Mouse (Mus musculus) forebrain, postnatal 0 days (tissue): ENCODE measurements around the gene Crlf2. TPM values are rescaled to one million over a fixed set of nuclear protein-coding genes. Genes with fewer than 3 reads are reported as not detected.

ENCODE experiments used
- ATAC-seq: fragments of 200-750 bp; cut with Nextera tagmentation; 2 replicates; pipeline ENCODE4 v1.8.0; 2017; ENCODE audit warnings: mild to moderate bottlenecking, moderate library complexity
- DNase-seq: peaks from one replicate; pipeline ENCODE4 v3.0.0-alpha.2; 2015
- H3K27ac ChIP-seq: fragments of 300-500 bp; sonication (generic); 2 replicates; pipeline ENCODE4 v1.5.1; 2014; ENCODE audit warnings: low read depth, mild to moderate bottlenecking, antibody characterized with exemption, low read length, moderate library complexity, mixed read lengths
- H3K27me3 ChIP-seq: fragments of 300-500 bp; sonication (generic); 2 replicates; pipeline ENCODE4 v1.6.1; 2014; ENCODE audit warnings: mild to moderate bottlenecking, low read length, mixed read lengths; ENCODE audit not compliant: insufficient read depth
- H3K36me3 ChIP-seq: fragments of 300-500 bp; sonication (generic); 2 replicates; pipeline ENCODE4 v1.6.1; 2014; ENCODE audit warnings: mild to moderate bottlenecking, moderate library complexity; ENCODE audit not compliant: insufficient read depth
- H3K4me1 ChIP-seq: fragments of 300-500 bp; sonication (generic); 2 replicates; pipeline ENCODE4 v1.6.1; 2014; ENCODE audit warnings: antibody characterized with exemption; ENCODE audit not compliant: insufficient read depth
- H3K4me2 ChIP-seq: fragments of 300-500 bp; sonication (generic); 2 replicates; pipeline ENCODE4 v1.6.1; 2014; ENCODE audit warnings: low read depth, mild to moderate bottlenecking, moderate library complexity
- H3K4me3 ChIP-seq: fragments of 300-500 bp; sonication (generic); 2 replicates; pipeline ENCODE4 v1.5.1; 2014; ENCODE audit warnings: low read depth, low read length, mixed read lengths
- H3K9ac ChIP-seq: fragments of 300-500 bp; sonication (generic); 2 replicates; pipeline ENCODE4 v1.6.1; 2014; ENCODE audit warnings: mild to moderate bottlenecking
- H3K9me3 ChIP-seq: fragments of 300-500 bp; sonication (generic); 2 replicates; pipeline ENCODE4 v1.6.1; 2016; ENCODE audit warnings: low read length
- CTCF ChIP-seq: sonication (generic); IDR thresholded peaks from 2 replicates; pipeline ENCODE4 v1.5.1; 2016; ENCODE audit warnings: antibody characterized with exemption, control low read depth, low read depth
- WGBS: fragments of 180-500 bp; shearing (Covaris S2); extraction: QIAGEN DNeasy Blood & Tissue Kit; methylation state at CpG from one replicate; pipeline ENCODE4 v1.1.7; 2014; 5-methylcytosine and 5-hydroxymethylcytosine counted together
- polyA plus RNA-seq: library from polyadenylated mRNA; unstranded; fragments of >200 nt; fragmentation: Nextera tagmentation; extraction: Ambion mirVana; gene quantifications from 2 replicates; pipeline ENCODE4 v1.2.1, GENCODE M21; 2015
- total RNA-seq: library from RNA; depleted of rRNA; stranded (reverse); fragments of >200 nt; gene quantifications from 2 replicates; pipeline ENCODE4 v1.2.3, GENCODE M21; 2014

The Crlf2 gene
- total and polyA plus RNA-seq, 2 experiments from 2014 or later, result 19.9 to 23.8 TPM

DNA sequence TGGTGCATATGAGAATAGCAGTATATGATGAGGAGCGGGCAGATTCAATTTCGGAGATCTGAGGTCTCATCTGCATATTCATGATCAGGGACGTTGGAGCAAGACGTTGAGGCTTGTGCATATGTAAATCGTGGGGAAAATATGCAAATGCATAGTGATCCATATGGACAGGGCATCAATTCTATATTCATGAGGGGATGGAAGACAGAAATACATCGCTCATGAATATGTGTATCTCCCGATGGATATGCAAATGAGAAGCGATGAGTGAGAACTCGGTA lies 730 bp downstream of the Crlf2 start:
- Histone ChIP-seq H3K4me2 (peak overlapping the region; percentile 51), H3K36me3 (no peaks in the 10 kb centered on the region; the same call in 1 of the 2 replicates), H3K4me1 (no peaks in the 10 kb centered on the region), H3K27ac (peak overlapping the region; percentile 97), H3K9me3 (peaks cover 13% of the 10 kb centered on the region), H3K27me3 (no peaks in the 10 kb centered on the region), H3K9ac (peak overlapping the region; percentile 74), H3K4me3 (peak overlapping the region; percentile 60)
- no peak for TF ChIP-seq CTCF
- under 1% methylated on average over 9 of the region's 9 CpGs for WGBS
- DNase-seq, result no peak
- peak; percentile 44; the same call in 1 of the 2 replicates for ATAC-seq

- Histone ChIP-seq H3K4me3 (peak overlapping the region; percentile 60), H3K36me3 (no peaks in the 10 kb centered on the region; the same call in 1 of the 2 replicates), H3K4me2 (peak overlapping the region; percentile 51), H3K9me3 (peaks cover 13% of the 10 kb centered on the region), H3K27ac (peak overlapping the region; percentile 97), H3K27me3 (no peaks in the 10 kb centered on the region), H3K9ac (peak overlapping the region; percentile 74), H3K4me1 (no peaks in the 10 kb centered on the region)
- peak; percentile 98 for DNase-seq
- 1% methylated on average over 35 of the region's 35 CpGs for WGBS
- 0 out of 2 replicates have a peak, but pooled peaks have one; percentile 4 for TF ChIP-seq CTCF
- ATAC-seq, result peak; percentile 73
Observed at GRCm38 (mm10) chr5:109557321-109558122, 1.3 kb downstream of the Crlf2 start.

DNA sequence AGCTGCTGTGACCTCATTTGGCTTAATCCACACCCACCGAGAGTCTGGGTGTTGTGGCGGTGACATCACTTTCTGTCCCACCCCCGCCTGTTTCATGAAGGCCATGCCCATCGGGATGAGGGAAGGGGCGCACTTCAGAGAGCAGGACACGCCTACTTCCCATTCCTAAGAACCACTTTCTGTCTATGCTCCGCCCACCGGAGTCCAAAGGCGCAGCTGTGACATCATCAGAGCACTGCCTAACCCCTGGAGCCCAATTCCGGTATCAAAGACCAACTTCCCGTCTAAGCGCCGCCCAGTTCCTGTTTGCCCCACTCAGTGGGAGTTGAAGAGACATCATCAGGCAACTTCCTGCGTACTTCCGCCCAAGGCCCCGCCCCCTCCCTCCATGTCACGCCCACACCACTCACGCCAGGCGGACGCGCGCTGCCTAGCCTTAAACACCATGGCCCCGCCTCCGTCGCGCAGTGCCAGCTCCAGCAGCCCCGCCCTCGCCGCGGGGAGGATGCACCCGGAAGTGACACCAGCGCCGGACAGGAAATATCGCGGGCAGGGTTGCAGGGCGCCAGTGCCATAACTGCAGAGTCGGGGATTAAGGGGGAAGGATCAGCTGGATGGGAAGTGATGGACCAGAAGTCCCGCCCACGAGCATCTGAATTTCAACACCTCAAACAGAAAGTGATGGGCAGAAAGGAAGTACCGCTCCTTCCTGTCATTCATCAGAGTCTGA lies 2.0 kb downstream of the Crlf2 start:
- 12% methylated on average over 40 of the region's 40 CpGs for WGBS
- Histone ChIP-seq H3K27me3 (no peaks in the 10 kb centered on the region), H3K4me3 (peak overlapping the region; percentile 60), H3K9me3 (peaks cover 13% of the 10 kb centered on the region), H3K4me1 (no peaks in the 10 kb centered on the region), H3K36me3 (no peaks in the 10 kb centered on the region; the same call in 1 of the 2 replicates), H3K27ac (peak overlapping the region; percentile 97), H3K9ac (peak overlapping the region; percentile 37), H3K4me2 (peak overlapping the region; percentile 51)
- peak; percentile 57 for ATAC-seq
- no peak for TF ChIP-seq CTCF
- DNase-seq, result peak; percentile 97

GRCm38 (mm10) chr5:109555676-109556571 lies 2.9 kb downstream of the Crlf2 start:
- Histone ChIP-seq H3K27me3 (no peaks in the 10 kb centered on the region), H3K4me1 (no peaks in the 10 kb centered on the region), H3K4me3 (peak overlapping the region; percentile 60), H3K27ac (peak overlapping the region; percentile 97), H3K9ac (no peak overlapping the region), H3K4me2 (peak overlapping the region; percentile 51), H3K36me3 (no peaks in the 10 kb centered on the region; the same call in 1 of the 2 replicates), H3K9me3 (peaks cover 17% of the 10 kb centered on the region)
- no peak for DNase-seq
- ATAC-seq, result no peak
- WGBS, result 83% methylated on average over 54 of the region's 54 CpGs
- TF ChIP-seq CTCF, result no peak

DNA sequence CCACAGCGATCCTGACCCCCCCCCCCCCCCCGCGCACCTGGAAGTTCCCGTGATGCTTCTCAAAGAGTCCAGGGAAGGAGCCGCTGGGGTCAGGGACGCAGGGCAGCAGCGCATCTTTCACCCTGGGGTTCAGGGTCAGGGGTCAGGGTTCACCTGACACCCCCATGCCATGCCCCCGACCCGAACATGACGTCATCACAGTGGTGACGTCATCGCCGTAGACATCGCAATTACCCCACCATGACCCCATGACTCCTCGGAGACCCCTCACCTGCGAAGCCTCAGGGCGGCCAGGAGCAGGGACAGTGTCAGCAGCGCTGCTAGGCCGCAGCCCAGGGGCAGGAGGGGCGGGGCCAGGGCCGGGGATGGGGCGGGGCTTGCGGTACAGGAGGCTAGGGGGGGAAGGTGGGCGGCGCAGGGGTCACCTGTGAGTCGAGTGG lies 3.5 kb downstream of the Crlf2 start:
- H3K9me3 ChIP-seq, result peaks cover 17% of the 10 kb centered on the region
- no peaks in the 10 kb centered on the region for H3K4me1 ChIP-seq
- H3K27ac ChIP-seq, result no peak overlapping the region
- no peak for ATAC-seq
- no peaks in the 10 kb centered on the region; the same call in 1 of the 2 replicates for H3K36me3 ChIP-seq
- DNase-seq, result no peak
- H3K4me2 ChIP-seq, result no peak overlapping the region
- 89% methylated on average over 23 of the region's 26 CpGs for WGBS
- TF ChIP-seq CTCF, result no peak
- no peaks in the 10 kb centered on the region for H3K27me3 ChIP-seq
- no peak overlapping the region for H3K9ac ChIP-seq
- H3K4me3 ChIP-seq, result no peak overlapping the region
